Mouse (Mus musculus): ENCODE data around the gene Gpr162.
"Not testable (repeated sequence)": the region's sequence is repeated elsewhere in the genome, so short reads cannot be mapped to it uniquely, and the experiment has no call there.

Gpr162 gene

DNA sequence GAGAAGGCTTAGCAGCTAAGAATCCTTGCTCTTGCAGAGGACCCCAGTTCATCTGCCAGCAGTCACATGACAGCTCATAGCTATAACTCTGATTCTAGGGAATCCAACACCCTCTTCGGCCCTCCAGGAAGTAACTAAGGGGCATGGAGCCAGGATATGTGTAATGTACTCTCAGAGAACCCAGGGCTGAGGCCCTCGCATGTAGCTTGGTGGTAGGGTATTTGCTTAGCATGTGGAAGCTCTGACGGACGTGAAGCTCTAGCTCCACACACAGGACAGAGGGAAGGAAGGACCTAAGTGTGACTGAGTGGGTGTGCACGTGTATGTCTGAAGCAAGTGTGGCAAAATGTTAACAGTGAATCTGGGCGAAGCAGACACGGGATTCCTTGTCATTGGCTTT lies 27.4 kb downstream of the Gpr162 start:
- DNase-seq (ENCODE audit: low spot score in 2 of 2), result no peak

- no peak for DNase-seq (ENCODE audit: low spot score in 2 of 2)
Measured at GRCm38 (mm10) chr6:124835531-124835930, 28.3 kb downstream of the Gpr162 start.

GRCm38 (mm10) chr6:124834512-124835081 lies 29.2 kb downstream of the Gpr162 start:
- no peak for DNase-seq (ENCODE audit: low spot score in 2 of 2)

GRCm38 (mm10) chr6:124831649-124832048 lies 32.1 kb downstream of the Gpr162 start:
- no peak for DNase-seq (ENCODE audit: low spot score in 2 of 2)

GRCm38 (mm10) chr6:124831199-124831598 lies 32.6 kb downstream of the Gpr162 start:
- not testable (repeated sequence) for DNase-seq (ENCODE audit: low spot score in 2 of 2)

GRCm38 (mm10) chr6:124829799-124830700 lies 33.7 kb downstream of the Gpr162 start:
- DNase-seq (ENCODE audit: low spot score in 2 of 2), result peak; percentile 92

DNA sequence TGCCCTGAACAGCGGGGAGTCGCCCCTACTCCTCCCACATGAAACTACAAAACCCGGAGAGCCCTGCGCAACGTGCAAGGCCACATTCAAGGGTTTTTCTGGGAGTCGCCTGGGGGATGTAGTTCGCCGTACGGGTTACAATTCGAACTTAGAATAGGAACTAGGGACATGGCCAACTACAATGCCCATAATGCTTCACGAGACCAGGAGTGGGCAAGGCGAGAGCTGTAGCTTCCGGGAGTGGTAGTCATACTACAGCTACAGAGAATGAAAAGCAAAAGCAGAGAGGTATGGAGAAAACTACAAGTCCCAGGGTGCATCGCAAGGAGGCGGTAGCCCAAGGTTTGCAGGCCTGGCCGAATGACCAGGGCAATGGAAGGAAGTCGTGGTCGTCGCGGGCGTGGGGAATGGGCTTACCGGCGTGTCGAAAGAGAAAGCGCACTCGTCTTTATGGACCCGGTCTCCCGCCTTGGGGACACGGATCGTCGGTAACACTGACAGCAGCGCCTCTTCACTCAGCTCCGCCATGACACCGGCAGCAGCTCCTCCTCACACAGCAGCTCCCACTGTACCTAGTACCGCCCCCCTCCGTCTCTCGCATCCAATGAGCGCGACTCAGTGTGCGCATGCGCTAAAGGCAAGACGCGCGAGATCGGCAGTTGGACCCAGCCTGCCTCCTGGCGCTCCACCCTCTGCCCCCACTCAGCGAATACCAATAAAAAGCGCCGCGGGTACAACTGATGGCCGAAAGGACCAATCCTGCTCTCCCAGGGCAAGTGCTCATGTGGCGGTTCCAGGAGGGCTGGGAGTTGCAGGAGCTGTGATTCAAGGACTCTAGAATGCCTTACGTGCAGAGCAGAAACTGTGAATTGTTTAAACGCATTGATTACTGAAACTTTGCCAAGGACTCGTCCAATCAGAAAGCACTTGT lies 34.6 kb downstream of the Gpr162 start, which contains the start of the genes Usp5 and Cdca3:
Gene Usp5 (minus strand): TSS at position 617 of the 931 bp plus-strand sequence.
Gene Cdca3 (plus strand): TSS at position 680 of the 931 bp plus-strand sequence.
- DNase-seq (ENCODE audit: low spot score in 2 of 2), result peak; percentile 99

DNA sequence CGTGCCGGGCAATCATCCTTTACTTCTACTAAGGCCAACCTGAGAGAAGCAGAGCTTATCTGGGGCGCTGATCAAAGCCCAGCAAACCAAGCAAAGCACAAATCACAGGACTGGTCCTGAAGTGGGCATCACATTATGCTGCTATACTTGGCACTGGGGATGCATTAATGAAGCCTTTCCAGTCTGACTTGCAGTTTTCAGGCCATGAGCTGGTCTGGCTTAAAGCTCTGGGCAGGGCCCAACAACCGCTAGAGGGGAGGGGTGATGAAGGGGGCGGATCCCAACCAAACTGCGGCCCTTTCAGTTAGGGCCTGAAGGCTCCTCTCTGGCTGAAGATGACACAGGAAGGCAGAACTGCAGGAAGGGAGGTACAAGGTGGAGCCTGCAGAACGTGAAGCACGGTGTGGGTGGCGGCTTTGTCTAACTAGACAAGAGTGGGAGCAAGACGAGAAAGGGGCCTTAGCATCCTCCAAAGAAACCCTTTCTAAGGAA lies 35.6 kb downstream of the Gpr162 start:
- peak in 1 of 2 experiments; percentile 45 for DNase-seq (ENCODE audit: low spot score in 2 of 2)

DNA sequence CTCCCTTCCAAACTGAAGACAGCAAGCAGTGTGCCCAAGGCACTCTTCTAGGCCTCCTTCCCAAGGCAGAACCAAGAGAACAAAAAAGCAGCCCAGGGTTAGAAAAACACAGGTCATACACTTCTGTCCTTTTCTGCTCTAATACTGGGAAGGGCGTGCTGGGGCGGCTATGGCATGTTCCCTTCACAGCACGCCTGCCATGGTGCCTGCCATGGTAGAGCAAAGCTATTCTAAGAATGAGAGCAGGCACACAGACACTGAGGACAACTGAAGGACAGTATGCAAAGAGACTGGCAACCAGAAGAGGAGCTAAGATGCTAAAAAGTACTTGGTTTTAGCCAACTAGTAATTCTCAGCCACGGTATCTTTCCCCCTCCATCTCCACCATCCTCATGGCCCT lies 41.7 kb downstream of the Gpr162 start:
- no peak for DNase-seq (ENCODE audit: low spot score in 2 of 2)

GRCm38 (mm10) chr6:124820891-124821290 lies 42.9 kb downstream of the Gpr162 start:
- DNase-seq (ENCODE audit: low spot score in 2 of 2), result no peak

DNA sequence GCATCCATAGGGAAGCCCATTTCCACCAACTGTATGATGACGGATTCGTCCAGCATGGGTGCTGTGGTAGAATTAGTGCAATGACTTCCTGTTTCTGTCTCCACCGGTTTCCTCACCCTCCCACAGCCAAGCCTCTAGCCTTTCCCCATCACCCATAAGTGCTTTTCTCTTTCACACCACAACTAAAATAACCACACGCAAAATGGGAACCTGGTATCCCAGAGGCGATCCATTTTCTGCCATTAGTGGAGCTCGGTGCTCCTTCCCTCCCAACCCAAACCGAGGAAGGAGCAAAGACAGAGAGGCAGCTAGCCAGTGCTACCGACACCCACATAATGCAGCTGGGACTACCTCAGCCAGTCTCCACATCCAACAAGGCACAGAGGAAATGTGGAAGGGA lies 45.8 kb downstream of the Gpr162 start:
- no peak for DNase-seq (ENCODE audit: low spot score in 2 of 2)

DNA sequence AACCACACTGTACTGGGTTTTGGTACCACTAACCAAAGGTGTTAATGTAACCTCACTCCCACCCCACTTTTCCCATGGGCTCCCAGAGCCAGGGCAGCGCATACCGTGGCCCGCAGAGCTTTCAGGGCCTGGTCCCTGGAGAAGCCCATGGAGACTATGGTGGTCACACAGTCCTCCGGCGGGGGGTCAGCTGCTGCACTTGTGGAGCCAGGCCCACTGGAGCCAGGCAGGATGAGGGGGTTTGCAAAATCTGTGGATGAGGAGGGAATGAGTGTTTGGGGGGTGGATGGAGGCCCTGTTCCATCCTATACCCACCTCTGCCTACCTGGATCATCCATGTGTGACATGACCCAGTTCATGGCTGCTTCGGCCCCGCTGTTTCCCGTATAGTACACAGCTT lies 46.2 kb downstream of the Gpr162 start:
- DNase-seq (ENCODE audit: low spot score in 2 of 2), result no peak

- DNase-seq (ENCODE audit: low spot score in 2 of 2), result no peak
Measured at GRCm38 (mm10) chr6:124817125-124817524, 46.7 kb downstream of the Gpr162 start.

GRCm38 (mm10) chr6:124816611-124817010 lies 47.2 kb downstream of the Gpr162 start:
- no peak for DNase-seq (ENCODE audit: low spot score in 2 of 2)

DNA sequence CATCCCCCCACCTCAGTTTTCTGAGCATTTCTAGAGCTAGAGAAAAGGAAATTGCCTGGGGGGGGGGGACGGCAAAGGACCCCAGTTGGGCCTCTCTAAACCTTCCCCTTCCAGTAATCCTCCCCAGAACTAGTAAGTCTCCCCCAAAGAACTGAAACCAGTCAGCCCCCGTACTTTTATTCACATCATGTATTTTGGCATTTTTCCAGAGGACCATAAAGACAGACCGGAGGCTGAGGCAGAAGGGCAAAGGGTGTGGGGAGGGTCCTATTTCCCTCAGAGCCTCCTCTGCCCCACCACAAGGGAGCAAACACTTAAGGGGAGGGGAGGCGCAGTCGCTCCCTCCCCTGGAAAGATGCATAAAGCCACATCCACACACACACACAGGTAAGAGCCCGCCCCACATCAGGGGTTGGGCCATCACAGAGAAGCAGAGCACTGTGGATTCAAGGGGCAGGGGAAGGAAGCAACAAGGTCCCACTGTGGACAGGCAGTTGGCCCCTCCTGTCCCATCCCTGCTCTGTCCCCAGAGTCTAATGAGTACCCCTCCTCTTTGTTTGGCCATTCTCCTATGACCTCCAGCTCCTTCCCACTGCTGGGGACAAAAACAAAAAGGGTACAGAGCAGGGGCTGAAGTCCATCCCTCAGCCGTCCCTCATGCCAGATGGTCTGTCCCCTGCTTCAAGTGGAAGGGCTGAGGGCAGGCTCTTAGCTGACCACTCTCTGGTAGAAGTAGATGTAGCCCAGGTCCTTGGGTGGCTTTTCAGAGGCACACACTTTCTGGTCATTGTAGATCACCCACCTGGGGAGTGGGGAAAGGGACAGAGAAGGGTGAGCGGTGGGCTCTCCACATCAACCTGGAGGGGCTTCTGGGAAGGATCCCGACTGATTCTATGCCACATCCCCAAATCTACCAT lies 48.7 kb downstream of the Gpr162 start:
- no peak for DNase-seq (ENCODE audit: low spot score in 2 of 2)

GRCm38 (mm10) chr6:124814448-124814847 lies 49.3 kb downstream of the Gpr162 start:
- peak in 1 of 2 experiments; percentile 65 for DNase-seq (ENCODE audit: low spot score in 2 of 2)

DNA sequence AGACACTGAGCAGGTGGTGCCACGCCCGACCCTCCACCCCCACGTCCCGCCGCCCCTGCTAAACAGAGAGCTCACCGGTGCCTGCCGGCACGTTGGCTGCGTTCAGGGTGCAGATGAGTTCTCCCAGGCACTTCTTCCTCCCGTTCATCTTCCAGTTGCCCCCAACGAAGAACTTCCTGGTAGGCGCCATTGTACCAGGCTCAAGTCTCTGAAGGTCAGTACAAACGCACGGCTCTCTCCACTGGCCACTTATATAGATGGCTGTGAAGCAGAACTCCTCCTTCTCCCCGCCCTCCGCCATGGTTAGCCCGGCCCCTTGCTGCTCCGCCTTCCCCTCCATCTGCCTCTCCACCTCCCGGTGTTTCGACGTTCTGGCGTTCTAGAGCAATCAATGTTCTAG lies 49.9 kb downstream of the Gpr162 start, which contains the start of gene Tpi1:
Gene Tpi1 (minus strand): TSS at position 364 of the 400 bp plus-strand sequence.
- peak; percentile 84 to 86 for DNase-seq (ENCODE audit: low spot score in 2 of 2)

DNA sequence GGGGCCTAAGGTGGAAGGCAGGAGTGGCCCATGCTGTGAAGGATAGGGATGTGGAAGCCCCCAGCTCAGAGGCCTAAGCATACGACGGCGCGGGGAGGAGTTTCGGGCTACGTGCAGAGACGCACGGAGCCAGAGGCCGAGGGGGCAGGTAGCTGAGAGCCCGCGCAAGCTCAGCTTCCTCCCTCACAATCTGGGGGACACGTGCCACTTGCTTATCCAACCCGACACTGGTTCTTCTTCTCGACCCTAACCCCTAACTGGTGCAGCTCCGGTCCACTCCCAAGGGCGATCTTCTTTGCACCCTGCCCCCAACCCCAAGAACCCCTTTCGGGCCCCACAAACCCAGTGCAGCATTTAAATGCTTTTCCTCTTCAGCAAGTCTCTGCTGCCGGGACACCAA lies 50.3 kb downstream of the Gpr162 start:
- DNase-seq (ENCODE audit: low spot score in 2 of 2), result peak; percentile 71 to 73

DNA sequence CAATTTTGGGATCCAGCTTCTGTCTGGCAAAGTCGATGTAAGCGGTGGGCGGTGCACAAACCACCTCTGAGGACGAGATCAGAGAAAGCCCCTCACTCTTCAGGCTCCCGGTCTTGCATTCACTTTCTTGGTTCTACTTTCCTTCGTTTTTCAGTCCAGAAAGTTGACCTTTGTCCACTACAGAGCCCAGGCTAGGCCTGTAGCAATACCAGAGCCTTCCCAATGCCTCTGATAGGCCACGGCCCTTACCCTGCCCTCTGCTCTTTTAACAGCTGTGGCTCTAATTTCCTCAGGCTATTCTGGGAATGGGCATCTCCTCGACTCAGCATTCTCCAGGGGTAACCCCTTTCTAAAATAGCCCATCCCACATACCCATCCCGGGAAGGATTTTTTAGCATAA lies 50.9 kb downstream of the Gpr162 start:
- no peak for DNase-seq (ENCODE audit: low spot score in 2 of 2)

Measured in frontal cortex, postnatal 10 days (tissue).